Mouse (Mus musculus) ES-E14 (cell line): ENCODE measurements around the gene Carmil1. TPM values are rescaled to one million over a fixed set of nuclear protein-coding genes. Genes with fewer than 3 reads are reported as not detected.

ENCODE experiments used
- DNase-seq: peaks from one replicate; pipeline ENCODE4 v3.0.0-alpha.2; 2013; ENCODE audit warnings: low read depth, low spot score
- H3K27ac ChIP-seq: 2 replicates; pipeline ENCODE4 v1.5.1; 2012; ENCODE audit warnings: low read depth, mild to moderate bottlenecking, low read length, moderate library complexity, mixed read lengths; ENCODE audit not compliant: poor library complexity, insufficient read depth, severe bottlenecking
- H3K36me3 ChIP-seq: 2 replicates; pipeline ENCODE4 v1.6.1; 2012; ENCODE audit warnings: mild to moderate bottlenecking, low read length, moderate library complexity, mixed read lengths; ENCODE audit not compliant: control insufficient read depth, poor library complexity, insufficient read depth, severe bottlenecking
- H3K4me1 ChIP-seq, 2 experiments: fragments of 150-350 bp in 1 of 2; sonication (generic) in 1 of 2; 2 replicates each; pipeline ENCODE4 v1.6.1; 2012; ENCODE audit warnings: low read length in 2 of 2, mild to moderate bottlenecking in 1 of 2, mixed read lengths in 1 of 2; ENCODE audit not compliant: control insufficient read depth in 2 of 2, insufficient read depth in 2 of 2, poor library complexity in 1 of 2
- H3K4me3 ChIP-seq, 2 experiments: fragments of 150-350 bp in 1 of 2; sonication (generic) in 1 of 2; 2 replicates each; pipeline ENCODE4 v1.5.1; 2012; ENCODE audit warnings: low read length in 2 of 2, low read depth in 1 of 2, mild to moderate bottlenecking in 1 of 2, mixed read lengths in 1 of 2; ENCODE audit not compliant: insufficient read depth in 1 of 2, poor library complexity in 1 of 2, severe bottlenecking in 1 of 2
- H3K9ac ChIP-seq: 2 replicates; pipeline ENCODE4 v1.6.1; 2012; ENCODE audit warnings: low read depth, mild to moderate bottlenecking, low read length, mixed read lengths; ENCODE audit not compliant: poor library complexity, insufficient read depth, severe bottlenecking
- H3K9me3 ChIP-seq: fragments of 150-350 bp; sonication (generic); 2 replicates; pipeline ENCODE4 v1.6.1; 2012; ENCODE audit warnings: low read depth, mild to moderate bottlenecking, low read length; ENCODE audit not compliant: control insufficient read depth, insufficient read depth
- CHD2 ChIP-seq: IDR thresholded peaks from 2 replicates; pipeline ENCODE4 v1.6.1; 2014; ENCODE audit warnings: mild to moderate bottlenecking, low read depth, low read length, inconsistent platforms
- HCFC1 ChIP-seq: IDR thresholded peaks from 2 replicates; pipeline ENCODE4 v1.6.1; 2012; ENCODE audit warnings: low read length, inconsistent platforms, borderline replicate concordance; ENCODE audit not compliant: insufficient read depth
- MAFK ChIP-seq: IDR thresholded peaks from 2 replicates; pipeline ENCODE4 v1.6.1; 2014; ENCODE audit warnings: mild to moderate bottlenecking, low read depth, low read length, inconsistent platforms; ENCODE audit not compliant: insufficient read depth
- ZC3H11A ChIP-seq: IDR thresholded peaks from 2 replicates; pipeline ENCODE4 v1.6.1; 2012; ENCODE audit warnings: low read depth, mild to moderate bottlenecking, inconsistent platforms, low read length, borderline replicate concordance
- ZNF384 ChIP-seq: IDR thresholded peaks from 2 replicates; pipeline ENCODE4 v1.6.1; 2012; ENCODE audit warnings: low read depth, low read length, inconsistent platforms
- in situ Hi-C, 2 experiments: fragments of 600-800 bp; cut with MboI; formaldehyde crosslinking; loops; one replicate each; pipeline ENCODE4 v1.15.1; 2025; ENCODE audit warnings: low sequenced_read_pairs in 2 of 2, inconsistent platforms in 1 of 2; ENCODE audit not compliant: unreplicated experiment in 2 of 2
- total RNA-seq: library from RNA; depleted of rRNA; stranded (reverse); fragments of 300-350 nt; gene quantifications from 2 replicates; pipeline ENCODE4 v1.2.3, GENCODE M21; 2012

Gene Carmil1
- total RNA-seq, 1 experiment, result 17.0 TPM

DNA sequence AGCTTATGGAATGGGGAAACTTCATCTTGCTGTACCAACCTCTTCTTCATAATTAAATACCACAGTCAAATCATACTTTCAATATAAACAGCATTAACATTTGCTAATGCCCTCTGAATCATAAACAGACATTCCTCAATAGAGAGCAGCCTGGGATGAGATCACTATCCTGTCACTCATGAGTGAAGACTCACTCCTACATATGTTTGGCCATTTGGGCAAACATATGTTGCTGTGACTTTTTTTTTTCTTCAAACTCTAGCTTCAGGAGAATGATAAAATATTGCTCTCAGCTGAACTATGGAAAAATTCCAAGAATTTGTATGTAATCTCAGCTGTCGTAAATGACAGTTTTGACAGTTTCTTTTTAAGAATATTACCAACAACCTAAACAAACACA, 110.9 kb downstream of the Carmil1 start:
- in situ Hi-C loops, result no loop called here
- H3K36me3 ChIP-seq, result no peaks in the 10 kb centered on the region
- TF ChIP-seq ZC3H11A (no peak), MAFK (no peak), CHD2 (no peak), HCFC1 (no peak), ZNF384 (no peak)

DNA sequence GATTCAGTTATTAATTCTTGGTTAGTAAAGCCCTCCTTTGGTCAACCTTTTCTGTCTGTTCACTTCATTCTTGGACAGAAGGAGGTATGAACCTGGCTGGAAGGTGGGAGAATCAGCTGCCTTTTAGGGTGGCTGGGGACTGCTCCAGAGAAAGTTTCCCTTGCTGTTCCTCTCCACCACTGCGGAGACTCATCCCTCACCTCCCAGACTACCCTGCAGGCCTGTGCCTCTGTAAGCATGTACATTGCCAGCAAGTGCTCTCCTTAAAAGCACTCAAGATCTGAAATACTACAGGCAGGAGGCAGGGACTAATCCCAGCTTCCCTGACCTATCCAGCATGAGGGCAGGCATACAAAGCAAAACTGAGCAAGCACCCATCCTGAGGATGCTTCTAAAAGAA, 117.2 kb downstream of the Carmil1 start:
- no peak overlapping the region for H3K4me3 ChIP-seq
- H3K27ac ChIP-seq, result no peak overlapping the region
- in situ Hi-C loops, result no loop called here
- H3K4me1 ChIP-seq, result 0 out of 4 replicates have a peak, but pooled peaks cover 0 to 2% of the 10 kb centered on the region in 2 experiments
- H3K9me3 ChIP-seq, result no peaks in the 10 kb centered on the region
- H3K9ac ChIP-seq, result no peak overlapping the region
- no peak for DNase-seq
- no peaks in the 10 kb centered on the region; the same call in 1 of the 2 replicates for H3K36me3 ChIP-seq
- no peak for TF ChIP-seq ZNF384
- no peak for TF ChIP-seq MAFK

More for the DNA sequence above, 110.9 kb downstream of the Carmil1 start:
- H3K4me1 ChIP-seq, result no peaks in the 10 kb centered on the region
- no peaks in the 10 kb centered on the region for H3K9me3 ChIP-seq
- DNase-seq, result no peak
- no peak overlapping the region for H3K4me3 ChIP-seq
- no peak overlapping the region for H3K9ac ChIP-seq
- no peak overlapping the region for H3K27ac ChIP-seq

DNA sequence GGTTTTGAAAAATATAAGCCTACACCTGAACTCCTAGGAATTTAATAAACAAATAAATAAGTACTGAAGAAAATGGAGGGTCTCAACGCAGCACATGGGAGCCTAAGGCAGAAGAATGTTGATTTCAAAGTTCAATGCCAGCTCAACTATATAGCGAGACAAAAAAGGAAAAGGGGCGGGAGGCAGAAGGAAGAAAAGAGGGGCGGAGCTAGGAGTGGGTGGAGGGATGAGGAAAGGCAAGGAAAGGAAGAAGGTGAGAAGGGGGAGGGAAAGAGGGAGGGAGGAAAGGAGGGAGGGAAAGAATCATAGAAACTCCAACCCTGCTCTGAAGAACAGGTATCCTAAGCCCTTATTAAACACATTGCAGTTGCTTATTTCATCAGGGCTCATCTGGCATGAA, 119.5 kb downstream of the Carmil1 start:
- H3K4me3 ChIP-seq, result no peak overlapping the region
- no peaks in the 10 kb centered on the region for H3K9me3 ChIP-seq
- DNase-seq, result no peak
- H3K4me1 ChIP-seq, result 0 out of 4 replicates have a peak, but pooled peaks cover 0 to 2% of the 10 kb centered on the region in 2 experiments
- in situ Hi-C loops, result no loop called here
- TF ChIP-seq MAFK (no peak), CHD2 (no peak), ZNF384 (no peak), HCFC1 (no peak), ZC3H11A (no peak)
- H3K27ac ChIP-seq, result no peak overlapping the region
- no peaks in the 10 kb centered on the region; the same call in 1 of the 2 replicates for H3K36me3 ChIP-seq
- H3K9ac ChIP-seq, result no peak overlapping the region

DNA sequence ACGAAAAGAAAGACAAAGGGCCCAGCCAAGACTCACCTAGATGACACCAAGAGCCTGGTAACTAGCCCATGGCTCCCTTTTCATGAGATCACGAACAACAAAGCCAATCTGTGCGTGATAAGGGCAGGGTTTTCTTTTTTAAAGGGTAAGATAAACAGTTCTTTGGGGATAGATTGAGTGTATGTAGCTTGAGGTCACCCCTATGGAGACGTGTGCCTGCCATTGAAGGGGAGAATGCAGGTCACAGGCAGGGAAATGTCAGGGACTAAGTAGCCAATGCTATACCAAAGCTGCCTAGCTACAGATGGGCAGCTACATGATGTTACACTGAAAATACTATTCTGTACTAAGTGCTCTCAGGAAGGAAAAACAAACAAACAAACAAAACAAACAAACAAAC, 120.6 kb downstream of the Carmil1 start:
- Histone ChIP-seq H3K4me3 (no peak overlapping the region), H3K36me3 (no peaks in the 10 kb centered on the region; the same call in 1 of the 2 replicates), H3K4me1 (peaks cover 0 to 7% of the 10 kb centered on the region in 2 experiments; a peak in 1 of 4 replicates), H3K9ac (no peak overlapping the region), H3K27ac (no peak overlapping the region), H3K9me3 (no peaks in the 10 kb centered on the region)
- TF ChIP-seq CHD2 (no peak), MAFK (no peak), ZNF384 (no peak), HCFC1 (no peak), ZC3H11A (no peak)
- in situ Hi-C loops, result no loop called here
- no peak for DNase-seq
